Mouse (Mus musculus): ENCODE data around the gene Naalad2. TPM values are rescaled to one million over a fixed set of nuclear protein-coding genes. Genes with fewer than 3 reads are reported as not detected.
"Not testable (repeated sequence)": the region's sequence is repeated elsewhere in the genome, so short reads cannot be mapped to it uniquely, and the experiment has no call there.

Naalad2 gene
- polyA plus RNA-seq (2012) = not detected in 2 replicates

DNA sequence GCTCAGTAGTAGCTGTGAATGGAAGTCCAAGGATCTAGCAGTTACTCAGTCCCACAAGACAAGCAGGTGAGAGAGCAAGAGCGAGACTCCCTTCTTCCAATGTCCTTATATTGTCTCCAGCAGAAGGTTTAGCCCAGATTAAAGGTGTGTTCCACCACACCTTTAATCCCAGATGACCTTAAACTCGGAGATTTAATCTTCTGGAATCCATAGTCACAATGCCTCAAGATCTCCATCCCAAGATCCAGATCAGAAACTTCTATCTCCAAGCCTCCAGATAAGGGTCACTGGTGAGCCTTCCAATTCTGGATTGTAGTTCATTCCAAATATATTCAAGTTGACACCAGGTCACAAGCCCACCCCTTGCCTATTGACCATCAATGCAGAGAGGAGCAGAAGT, at the start of gene Naalad2:
Naalad2 (minus strand) TSS at position 101 of the 400 bp plus-strand sequence.
- TF ChIP-seq GATA1 (IDR thresholded peaks at IDR 0.05; ENCODE audit: low read length) = not testable (repeated sequence)

DNA sequence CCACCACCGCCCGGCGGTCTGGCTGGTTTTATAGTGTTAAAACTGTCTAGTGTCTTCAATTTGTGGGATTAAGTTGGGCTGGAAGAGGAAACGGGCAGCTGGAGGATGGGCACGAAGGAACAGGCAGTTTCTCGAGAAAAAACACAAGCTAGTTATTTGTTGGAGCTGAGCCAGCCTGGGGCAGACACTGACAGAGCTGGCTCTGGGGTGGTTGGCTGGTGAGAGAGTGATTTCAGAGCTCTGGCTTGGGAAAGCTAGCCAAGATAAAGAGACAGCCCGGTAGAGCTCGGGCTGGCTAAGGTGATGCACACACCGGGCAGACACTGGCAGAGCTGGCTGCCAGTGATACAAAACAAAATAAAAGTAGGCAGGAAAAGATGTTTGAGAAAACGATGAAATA, 28.9 kb upstream of the Naalad2 start:
- no peak for TF ChIP-seq GATA1 (IDR thresholded peaks at IDR 0.05; ENCODE audit: low read length)

DNA sequence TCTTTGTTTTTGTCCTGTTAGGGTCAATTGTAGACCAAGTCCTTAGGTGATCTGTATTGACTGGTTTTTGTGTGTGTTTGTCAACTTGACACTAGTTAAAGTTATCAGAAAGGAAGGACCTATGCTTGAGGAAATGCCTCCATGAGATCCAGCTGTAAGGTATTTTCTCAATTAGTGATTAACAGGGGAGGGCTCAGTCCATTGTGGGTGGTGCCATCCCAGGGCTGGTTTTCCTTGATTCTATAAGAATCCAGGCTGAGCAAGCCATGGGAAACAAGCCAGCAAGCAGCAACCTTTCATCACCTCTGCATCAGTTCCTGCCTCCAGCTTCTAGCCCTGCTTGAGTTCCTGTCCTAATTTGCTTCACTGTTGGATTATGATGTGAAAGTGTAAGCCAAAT, 27.6 kb upstream of the Naalad2 start, which contains the start of gene Mbd3l2:
Mbd3l2 (plus strand) TSS at position 301 of the 400 bp plus-strand sequence.
- no peak for TF ChIP-seq GATA1 (IDR thresholded peaks at IDR 0.05; ENCODE audit: low read length)

DNA sequence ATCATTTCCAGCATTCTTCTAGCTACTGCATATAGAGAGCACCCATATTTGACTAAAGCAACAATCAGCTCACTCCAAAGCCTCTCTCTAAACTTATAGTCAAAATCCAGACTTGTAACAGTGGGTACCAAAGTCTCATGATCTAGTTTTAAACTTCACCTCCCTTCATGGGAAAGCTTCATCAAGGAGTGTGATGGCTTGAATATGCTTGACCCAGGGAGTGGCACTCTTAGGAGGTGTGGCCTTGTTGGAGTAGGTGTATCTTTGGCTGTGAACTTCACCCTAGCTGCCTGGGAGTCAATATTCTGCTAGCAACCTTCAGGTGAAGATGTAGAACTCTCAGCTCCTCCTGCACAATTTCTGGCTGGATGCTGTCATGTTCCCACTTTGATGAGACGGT, 1.3 kb upstream of the Naalad2 start, which contains the start of gene Ubtfl1:
Ubtfl1 (plus strand) TSS at position 301 of the 400 bp plus-strand sequence.
- TF ChIP-seq GATA1 (IDR thresholded peaks at IDR 0.05; ENCODE audit: low read length) = no peak

DNA sequence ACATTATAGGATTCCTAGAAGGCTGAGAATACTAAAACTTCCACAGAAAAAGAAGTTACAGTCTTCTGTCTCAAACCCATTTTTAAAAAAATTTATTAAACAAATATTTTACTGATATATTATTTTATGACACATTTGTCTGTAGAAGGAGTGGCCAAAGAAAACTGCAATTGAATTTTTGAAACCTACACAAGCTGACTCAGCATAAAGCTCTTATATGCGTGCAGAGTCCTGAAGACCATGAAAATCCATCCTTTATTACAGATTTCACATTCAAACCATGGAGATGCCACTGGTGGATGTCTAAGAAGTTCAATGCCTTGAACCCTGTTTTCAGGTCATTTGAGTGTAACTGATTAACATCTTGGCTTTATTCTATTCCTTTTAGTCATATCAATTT, 3.2 kb downstream of the Naalad2 start:
- no peak for TF ChIP-seq GATA1 (IDR thresholded peaks at IDR 0.05; ENCODE audit: low read length)

DNA sequence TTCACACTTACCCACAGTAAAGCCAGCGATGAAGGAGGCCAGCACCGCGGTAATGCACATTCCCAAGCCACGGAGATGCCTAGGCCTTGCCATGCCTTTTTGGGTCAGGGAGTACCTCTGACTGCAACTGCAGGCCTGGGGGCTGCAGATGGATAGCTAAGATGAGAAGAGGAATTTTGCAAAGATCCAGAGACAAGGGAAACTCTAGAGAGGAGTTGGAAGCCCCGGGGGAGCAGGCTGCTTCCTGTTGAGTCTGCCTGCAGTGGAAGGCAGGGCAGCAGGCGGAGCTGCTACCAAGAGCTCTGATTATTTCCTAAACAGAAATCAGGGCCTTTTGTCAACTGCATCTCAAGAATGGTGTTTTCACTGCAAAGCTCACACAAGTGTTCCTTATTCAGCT, 17.0 kb downstream of the Naalad2 start:
- no peak for TF ChIP-seq GATA1 (IDR thresholded peaks at IDR 0.05; ENCODE audit: low read length)

DNA sequence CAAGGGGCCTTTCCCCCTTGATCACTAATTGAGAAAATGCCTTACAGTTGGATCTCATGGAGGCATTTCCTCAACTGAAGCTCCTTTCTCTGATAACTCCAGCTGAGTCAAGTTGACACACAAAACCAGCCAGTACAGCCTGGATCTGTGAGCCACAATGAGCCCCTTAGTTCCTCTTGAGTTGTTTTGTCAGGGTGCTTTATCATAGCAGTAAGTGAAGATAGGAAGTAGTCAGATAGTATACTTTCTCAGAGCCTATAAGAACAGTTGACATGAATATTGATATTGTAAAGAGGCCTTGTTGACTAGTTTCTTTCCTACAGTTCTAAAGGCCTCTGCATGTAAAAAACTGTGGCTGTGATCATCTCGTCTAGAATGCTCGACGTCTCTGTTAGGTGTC, 82.8 kb downstream of the Naalad2 start:
- TF ChIP-seq GATA1 (IDR thresholded peaks at IDR 0.05; ENCODE audit: low read length) = no peak

DNA sequence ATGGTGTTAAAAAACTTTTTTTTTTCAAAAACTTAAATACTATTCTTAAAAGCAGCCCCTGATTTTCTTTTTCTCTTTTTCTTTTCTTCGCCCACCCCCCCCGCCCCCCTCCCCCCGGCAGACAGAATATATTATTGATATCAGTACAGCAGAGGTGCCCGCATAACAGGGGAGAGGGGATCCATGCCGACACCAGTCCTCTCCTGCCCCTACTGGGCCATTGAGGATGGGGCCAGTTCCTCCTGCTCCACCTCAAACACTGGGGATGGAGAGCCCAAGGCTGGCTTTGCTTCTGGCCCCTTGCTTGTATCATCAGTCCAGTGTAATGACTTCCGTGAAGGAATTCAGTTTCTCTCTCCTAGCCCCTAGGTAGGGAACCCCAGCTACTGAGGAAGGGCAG, 104.5 kb downstream of the Naalad2 start:
- no peak for TF ChIP-seq GATA1 (IDR thresholded peaks at IDR 0.05; ENCODE audit: low read length)

DNA sequence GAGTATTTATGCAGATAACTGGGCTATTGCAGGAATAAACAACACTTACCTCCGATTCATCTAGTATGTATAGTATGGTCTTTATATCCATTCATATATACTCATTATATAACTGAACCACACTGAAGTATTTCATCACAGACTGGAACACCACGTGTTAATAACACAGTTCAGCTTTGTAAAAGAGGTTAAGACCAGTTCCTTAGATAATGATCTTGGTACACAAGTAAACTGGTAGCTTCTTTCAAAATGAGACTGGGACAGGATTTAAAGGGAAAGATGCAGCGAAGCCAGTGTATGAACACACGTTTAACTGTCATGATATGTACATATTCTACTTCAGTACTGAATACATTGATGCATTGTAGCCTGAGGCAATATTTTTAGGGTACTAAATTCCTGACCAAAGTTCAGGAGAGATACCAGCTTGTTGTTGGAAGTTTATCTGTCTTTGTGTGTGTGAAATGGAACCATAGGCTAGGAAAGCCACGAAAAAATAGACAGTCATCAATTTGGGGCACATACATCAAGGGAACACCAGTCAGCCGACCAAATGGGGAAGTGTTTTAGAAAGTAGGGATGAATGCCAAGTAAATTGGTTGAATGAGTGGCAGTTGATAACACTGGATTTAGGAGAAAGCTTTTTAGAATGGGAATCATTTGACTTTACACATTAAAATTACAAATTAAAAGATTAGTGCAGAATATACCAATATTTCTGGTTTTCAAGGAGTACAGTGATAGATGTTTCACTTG, 109.6 kb downstream of the Naalad2 start:
- no peak for TF ChIP-seq GATA1 (IDR thresholded peaks at IDR 0.05; ENCODE audit: low read length)

DNA sequence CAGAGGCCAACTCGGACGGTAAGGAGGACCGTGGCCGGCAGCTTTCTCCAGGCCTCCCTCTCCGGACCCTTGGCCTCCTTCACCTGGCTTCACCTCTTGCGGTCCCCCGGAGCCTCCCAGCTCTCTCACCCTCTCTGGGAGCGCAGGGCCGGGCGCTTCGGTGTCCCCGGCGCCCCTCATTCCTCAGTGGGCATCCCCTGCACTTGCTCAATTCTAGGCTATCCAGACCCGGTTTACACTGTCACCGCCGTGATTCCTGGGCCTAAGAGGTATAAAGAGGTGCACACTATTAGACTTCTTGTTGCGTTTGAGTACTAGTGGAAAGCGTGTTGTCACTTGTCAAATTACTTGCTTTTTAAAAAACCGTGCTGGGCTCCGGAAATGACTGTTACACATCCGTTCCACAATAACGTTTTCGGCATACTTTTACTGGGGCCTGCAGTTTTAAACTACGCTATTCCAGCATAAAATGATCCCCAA, 110.3 kb downstream of the Naalad2 start:
- no peak for TF ChIP-seq GATA1 (IDR thresholded peaks at IDR 0.05; ENCODE audit: low read length)

DNA sequence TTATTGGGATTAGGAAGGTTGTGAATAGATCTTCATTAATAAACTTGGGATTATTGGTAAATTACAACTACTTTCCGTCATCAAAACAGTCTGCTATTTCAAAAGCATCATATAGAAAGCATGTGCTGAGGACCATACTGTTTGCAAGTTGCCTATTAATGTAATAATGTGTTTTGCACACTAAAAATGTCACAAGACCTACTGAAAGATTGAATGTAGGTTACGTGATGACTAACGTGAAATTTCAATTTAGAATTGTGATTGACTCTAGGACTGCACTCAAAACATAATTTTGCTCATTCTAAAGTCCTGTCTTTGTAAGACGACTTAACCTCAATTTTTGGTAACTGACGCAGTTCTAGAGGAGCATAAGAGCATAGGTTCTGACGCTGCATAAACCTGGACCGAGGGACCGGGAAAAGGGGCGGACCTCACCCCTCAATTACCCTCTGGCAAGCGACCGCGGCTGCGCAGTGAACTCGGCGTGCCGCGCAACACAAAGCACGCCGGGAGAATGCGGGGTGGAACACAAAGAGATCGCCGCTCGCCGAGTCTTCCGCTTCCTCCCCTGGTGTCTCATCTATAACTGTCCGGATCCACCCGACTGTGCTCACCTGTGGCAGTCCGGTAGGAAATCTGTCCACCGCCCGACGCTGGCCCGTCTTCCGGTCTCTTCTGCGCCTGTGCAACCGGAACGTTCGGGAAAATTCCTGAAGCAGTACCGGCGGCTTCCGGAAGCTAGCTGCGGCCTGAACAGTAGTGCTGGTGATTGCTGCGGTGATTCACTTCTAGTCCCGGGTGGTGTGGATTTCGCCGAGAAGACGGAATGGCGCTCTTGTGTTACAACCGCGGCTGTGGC, 111.0 kb downstream of the Naalad2 start, which contains the start of gene Chordc1:
Chordc1 (plus strand) TSS at position 555 of the 859 bp plus-strand sequence.
- TF ChIP-seq GATA1 (IDR thresholded peaks at IDR 0.05; ENCODE audit: low read length) = no peak

DNA sequence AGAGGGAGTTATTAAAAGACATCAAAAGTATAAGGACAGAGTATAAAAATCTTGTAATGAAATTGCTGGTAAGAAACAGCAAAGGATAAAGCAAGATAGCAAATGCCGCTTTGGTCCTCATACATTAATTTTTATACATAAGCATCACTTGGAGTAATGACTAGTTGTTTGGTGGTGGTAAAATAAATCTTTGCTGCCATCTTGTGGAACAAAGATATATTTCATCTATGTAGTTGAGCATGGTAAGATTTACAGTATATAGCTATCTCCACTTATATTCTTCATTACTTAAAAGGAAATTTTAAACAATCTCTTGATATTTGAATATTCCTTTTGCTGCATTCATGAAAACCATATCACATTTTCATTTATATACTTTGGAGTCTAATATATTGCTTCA, 125.3 kb downstream of the Naalad2 start:
- no peak for TF ChIP-seq GATA1 (IDR thresholded peaks at IDR 0.05; ENCODE audit: low read length)

DNA sequence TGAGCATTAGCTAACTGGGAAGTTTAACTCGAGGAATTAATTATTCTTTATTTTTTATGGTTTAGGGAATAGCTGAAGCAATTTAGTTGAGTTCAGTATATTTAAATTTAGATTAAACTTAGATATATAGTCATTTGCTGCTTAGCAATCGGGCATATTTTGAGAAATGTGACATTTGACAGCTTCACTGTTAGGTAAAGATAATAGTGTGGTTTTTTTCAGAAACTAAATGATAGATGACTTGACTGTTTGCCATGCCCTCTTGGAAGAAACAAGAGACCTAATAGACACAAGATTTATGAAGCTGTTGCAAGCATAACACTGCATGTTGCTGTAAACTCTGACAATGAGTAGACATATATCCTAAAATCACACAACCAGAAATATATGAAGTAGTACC, 126.0 kb downstream of the Naalad2 start:
- TF ChIP-seq GATA1 (IDR thresholded peaks at IDR 0.05; ENCODE audit: low read length) = no peak

DNA sequence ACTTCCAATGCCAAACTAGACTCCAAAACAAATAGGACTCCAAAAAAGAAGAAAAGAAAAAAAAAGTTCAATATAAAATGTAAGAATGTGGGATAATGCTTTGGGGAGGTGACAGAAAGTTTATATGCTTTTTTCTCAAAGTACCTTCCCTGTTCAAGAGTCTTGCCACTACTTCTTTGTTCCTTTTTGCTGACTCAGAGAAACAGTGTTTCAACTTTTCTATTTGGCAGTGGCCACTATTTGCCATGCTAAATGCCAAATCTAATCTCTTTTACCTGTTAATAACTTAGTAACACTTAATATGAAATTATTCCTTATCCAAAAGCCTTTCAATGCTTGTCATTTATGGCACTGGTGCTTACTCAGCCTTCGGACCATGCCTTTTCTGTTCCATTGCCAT, 126.9 kb downstream of the Naalad2 start:
- no peak for TF ChIP-seq GATA1 (IDR thresholded peaks at IDR 0.05; ENCODE audit: low read length)

Other genes starting within 250 kb of the Naalad2 start
- gene Chordc1, start 110.9 kb downstream of the Naalad2 start, polyA plus RNA-seq (2012) = 2.0 and 2.7 TPM in 2 replicates
- not detected in 2 replicates for gene Ubtfl1, start 1.4 kb upstream of the Naalad2 start, polyA plus RNA-seq (2012)
- gene Mbd3l2, start 27.7 kb upstream of the Naalad2 start, polyA plus RNA-seq (2012) = not detected in 2 replicates
- gene Zfp558, start 75.3 kb upstream of the Naalad2 start, polyA plus RNA-seq (2012) = 0.28 and 0.37 TPM in 2 replicates
- gene Mbd3l1, start 75.4 kb upstream of the Naalad2 start, polyA plus RNA-seq (2012) = not detected in 2 replicates